Mouse (Mus musculus): ENCODE data around the gene Hhipl1. TPM values are rescaled to one million over a fixed set of nuclear protein-coding genes. Genes with fewer than 3 reads are reported as not detected.

Hhipl1 gene
- polyA plus RNA-seq, 1 experiment from 2014 or later = 1.8 TPM

GRCm38 (mm10) chr12:108284455-108285224 is 21.4 kb upstream of the Hhipl1 start:
- no peaks in the 10 kb centered on the region for H3K27me3 ChIP-seq
- 37% methylated on average over 14 of the region's 14 CpGs for WGBS
- H3K4me1 ChIP-seq = peaks cover 13% of the 10 kb centered on the region
- H3K9me3 ChIP-seq = no peaks in the 10 kb centered on the region
- H3K4me3 ChIP-seq = no peak overlapping the region
- H3K4me2 ChIP-seq (replicated peaks) = peak overlapping the region; percentile 7; the same call in 1 of the 2 replicates
- 0 out of 2 replicates have a peak overlapping the region, but pooled peaks have one; percentile 8 for H3K27ac ChIP-seq (replicated peaks)
- no peak overlapping the region for H3K9ac ChIP-seq (replicated peaks)
- no peak for ATAC-seq (replicated peaks)
- no peaks in the 10 kb centered on the region for H3K36me3 ChIP-seq

GRCm38 (mm10) chr12:108285225-108286011 is 20.7 kb upstream of the Hhipl1 start:
- H3K27ac ChIP-seq (replicated peaks) = 0 out of 2 replicates have a peak overlapping the region, but pooled peaks have one; percentile 8
- 21% methylated on average over 11 of the region's 11 CpGs for WGBS
- no peak for ATAC-seq (replicated peaks)
- no peak overlapping the region for H3K9ac ChIP-seq (replicated peaks)
- H3K36me3 ChIP-seq = no peaks in the 10 kb centered on the region
- peaks cover 13% of the 10 kb centered on the region for H3K4me1 ChIP-seq
- H3K27me3 ChIP-seq = no peaks in the 10 kb centered on the region
- H3K9me3 ChIP-seq = no peaks in the 10 kb centered on the region
- peak overlapping the region; percentile 7; the same call in 1 of the 2 replicates for H3K4me2 ChIP-seq (replicated peaks)
- H3K4me3 ChIP-seq = no peak overlapping the region

GRCm38 (mm10) chr12:108286381-108286780 is 19.7 kb upstream of the Hhipl1 start:
- no peak for ATAC-seq (replicated peaks)
- no peaks in the 10 kb centered on the region for H3K9me3 ChIP-seq
- H3K36me3 ChIP-seq = no peaks in the 10 kb centered on the region
- WGBS = 82% methylated on average over 4 of the region's 4 CpGs
- H3K9ac ChIP-seq (replicated peaks) = no peak overlapping the region
- no peak overlapping the region for H3K4me3 ChIP-seq
- H3K27me3 ChIP-seq = no peaks in the 10 kb centered on the region
- H3K4me1 ChIP-seq = peaks cover 13% of the 10 kb centered on the region
- no peak overlapping the region for H3K27ac ChIP-seq (replicated peaks)
- H3K4me2 ChIP-seq (replicated peaks) = no peak overlapping the region

GRCm38 (mm10) chr12:108287011-108287410 is 19.1 kb upstream of the Hhipl1 start:
- peaks cover 13% of the 10 kb centered on the region for H3K4me1 ChIP-seq
- no peak overlapping the region for H3K27ac ChIP-seq (replicated peaks)
- H3K9me3 ChIP-seq = no peaks in the 10 kb centered on the region
- H3K27me3 ChIP-seq = no peaks in the 10 kb centered on the region
- no peak overlapping the region for H3K4me3 ChIP-seq
- H3K36me3 ChIP-seq = no peaks in the 10 kb centered on the region
- WGBS = 94% methylated on average over 8 of the region's 8 CpGs
- ATAC-seq (replicated peaks) = no peak
- no peak overlapping the region for H3K9ac ChIP-seq (replicated peaks)
- no peak overlapping the region for H3K4me2 ChIP-seq (replicated peaks)

- 55% methylated on average over 19 of the region's 19 CpGs for WGBS
- no peak for ATAC-seq (replicated peaks)
- H3K27ac ChIP-seq (replicated peaks) = no peak overlapping the region
- no peaks in the 10 kb centered on the region for H3K27me3 ChIP-seq
- no peak overlapping the region for H3K4me3 ChIP-seq
- H3K36me3 ChIP-seq = no peaks in the 10 kb centered on the region
- no peaks in the 10 kb centered on the region for H3K9me3 ChIP-seq
- no peak overlapping the region for H3K4me2 ChIP-seq (replicated peaks)
- no peak overlapping the region for H3K9ac ChIP-seq (replicated peaks)
- peaks cover 24% of the 10 kb centered on the region for H3K4me1 ChIP-seq
These were observed 17.8 kb upstream of the Hhipl1 start for GRCm38 (mm10) chr12:108288127-108288880.

- ATAC-seq (replicated peaks) = peak; percentile 67
- no peak overlapping the region for H3K27ac ChIP-seq (replicated peaks)
- H3K9ac ChIP-seq (replicated peaks) = no peak overlapping the region
- WGBS = 8% methylated on average over 9 of the region's 9 CpGs
- no peak overlapping the region for H3K4me3 ChIP-seq
- peaks cover 19% of the 10 kb centered on the region for H3K4me1 ChIP-seq
- H3K27me3 ChIP-seq = no peaks in the 10 kb centered on the region
- no peaks in the 10 kb centered on the region for H3K9me3 ChIP-seq
- H3K4me2 ChIP-seq (replicated peaks) = peak overlapping the region; percentile 31; the same call in 1 of the 2 replicates
- no peaks in the 10 kb centered on the region for H3K36me3 ChIP-seq
These were observed 13.7 kb upstream of the Hhipl1 start for GRCm38 (mm10) chr12:108292419-108292818.

GRCm38 (mm10) chr12:108292957-108293356 is 13.1 kb upstream of the Hhipl1 start:
- H3K9me3 ChIP-seq = no peaks in the 10 kb centered on the region
- no peak overlapping the region for H3K4me3 ChIP-seq
- no peak overlapping the region for H3K9ac ChIP-seq (replicated peaks)
- no peak overlapping the region for H3K27ac ChIP-seq (replicated peaks)
- H3K4me2 ChIP-seq (replicated peaks) = peak overlapping the region; percentile 31; the same call in 1 of the 2 replicates
- no peaks in the 10 kb centered on the region for H3K27me3 ChIP-seq
- 4% methylated on average over 8 of the region's 8 CpGs for WGBS
- peak; percentile 20; the same call in 1 of the 2 replicates for ATAC-seq (replicated peaks)
- peaks cover 19% of the 10 kb centered on the region for H3K4me1 ChIP-seq
- no peaks in the 10 kb centered on the region for H3K36me3 ChIP-seq

GRCm38 (mm10) chr12:108294620-108295019 is 11.4 kb upstream of the Hhipl1 start:
- Histone ChIP-seq H3K27me3 (no peaks in the 10 kb centered on the region), H3K4me2 (replicated peaks) (no peak overlapping the region), H3K9ac (replicated peaks) (no peak overlapping the region), H3K4me1 (peaks cover 10% of the 10 kb centered on the region), H3K9me3 (no peaks in the 10 kb centered on the region), H3K36me3 (no peaks in the 10 kb centered on the region), H3K4me3 (no peak overlapping the region), H3K27ac (replicated peaks) (no peak overlapping the region)
- ATAC-seq (replicated peaks) = no peak; the same call in 1 of the 2 replicates
- 54% methylated on average over 3 of the region's 3 CpGs for WGBS

GRCm38 (mm10) chr12:108297033-108297432 is 9.0 kb upstream of the Hhipl1 start:
- H3K4me1 ChIP-seq = peaks cover 10% of the 10 kb centered on the region
- H3K4me3 ChIP-seq = no peak overlapping the region
- no peak overlapping the region for H3K9ac ChIP-seq (replicated peaks)
- H3K27ac ChIP-seq (replicated peaks) = no peak overlapping the region
- H3K27me3 ChIP-seq = no peaks in the 10 kb centered on the region
- no peak for ATAC-seq (replicated peaks)
- WGBS = 79% methylated on average over 6 of the region's 6 CpGs
- H3K36me3 ChIP-seq = no peaks in the 10 kb centered on the region
- H3K4me2 ChIP-seq (replicated peaks) = no peak overlapping the region
- H3K9me3 ChIP-seq = no peaks in the 10 kb centered on the region

GRCm38 (mm10) chr12:108301006-108301405 is 5.1 kb upstream of the Hhipl1 start:
- no peak overlapping the region for H3K4me2 ChIP-seq (replicated peaks)
- no peak overlapping the region for H3K4me3 ChIP-seq
- H3K9me3 ChIP-seq = no peaks in the 10 kb centered on the region
- peaks cover 3% of the 10 kb centered on the region; the same call in 1 of the 2 replicates for H3K27me3 ChIP-seq
- ATAC-seq (replicated peaks) = no peak
- H3K4me1 ChIP-seq = peaks cover 3% of the 10 kb centered on the region
- WGBS = 74% methylated on average over 6 of the region's 6 CpGs
- no peak overlapping the region for H3K9ac ChIP-seq (replicated peaks)
- no peak overlapping the region for H3K27ac ChIP-seq (replicated peaks)
- H3K36me3 ChIP-seq = no peaks in the 10 kb centered on the region

GRCm38 (mm10) chr12:108303778-108304365 is 2.2 kb upstream of the Hhipl1 start:
- H3K9ac ChIP-seq (replicated peaks) = no peak overlapping the region
- WGBS = 33% methylated on average over 6 of the region's 6 CpGs
- ATAC-seq (replicated peaks) = no peak
- H3K4me3 ChIP-seq = no peak overlapping the region
- peaks cover 3% of the 10 kb centered on the region; the same call in 1 of the 2 replicates for H3K27me3 ChIP-seq
- H3K9me3 ChIP-seq = no peaks in the 10 kb centered on the region
- no peak overlapping the region for H3K4me2 ChIP-seq (replicated peaks)
- peaks cover 10% of the 10 kb centered on the region for H3K4me1 ChIP-seq
- H3K27ac ChIP-seq (replicated peaks) = no peak overlapping the region
- H3K36me3 ChIP-seq = no peaks in the 10 kb centered on the region

Measured in forebrain, embryonic 15.5 days (tissue).